Mouse (Mus musculus) thymus, adult 2 months (tissue): ENCODE data around the gene Adora2a.

Experiments
- CTCF ChIP-seq: fragments of 200-500 bp; IDR thresholded peaks from 2 replicates; pipeline ENCODE4 v1.5.1; 2012; ENCODE audit warnings: mild to moderate bottlenecking, control low read depth, low read length, moderate library complexity, borderline replicate concordance; ENCODE audit not compliant: control insufficient read depth, poor library complexity, insufficient read depth; ENCODE audit errors: extremely low read depth
- POLR2A ChIP-seq: fragments of 200-500 bp; IDR thresholded peaks from 2 replicates; pipeline ENCODE4 v1.6.1; 2012; ENCODE audit warnings: mild to moderate bottlenecking, low read length, control low read depth, moderate library complexity; ENCODE audit not compliant: control insufficient read depth, poor library complexity, insufficient read depth; ENCODE audit errors: extremely low read depth

GRCm38 (mm10) chr10:75364796-75365195 lies 48.1 kb downstream of the Adora2a start:
- no peak for TF ChIP-seq CTCF
- no peak for TF ChIP-seq POLR2A
